Mouse (Mus musculus): ENCODE measurements at regions not wholly inside any gene's neighbourhood (a gene's known extent, or its start where the extent isn't known, plus 50 kb on each side); places are given as distances from the start of the nearest gene placed in this dataset.

- DNase-seq (ENCODE audit: extremely low spot score in 1 of 2, low spot score in 1 of 2): no peak
These were observed 113.2 kb downstream of the Inhbb start for GRCm38 (mm10) chr1:119308719-119309365.

DNA sequence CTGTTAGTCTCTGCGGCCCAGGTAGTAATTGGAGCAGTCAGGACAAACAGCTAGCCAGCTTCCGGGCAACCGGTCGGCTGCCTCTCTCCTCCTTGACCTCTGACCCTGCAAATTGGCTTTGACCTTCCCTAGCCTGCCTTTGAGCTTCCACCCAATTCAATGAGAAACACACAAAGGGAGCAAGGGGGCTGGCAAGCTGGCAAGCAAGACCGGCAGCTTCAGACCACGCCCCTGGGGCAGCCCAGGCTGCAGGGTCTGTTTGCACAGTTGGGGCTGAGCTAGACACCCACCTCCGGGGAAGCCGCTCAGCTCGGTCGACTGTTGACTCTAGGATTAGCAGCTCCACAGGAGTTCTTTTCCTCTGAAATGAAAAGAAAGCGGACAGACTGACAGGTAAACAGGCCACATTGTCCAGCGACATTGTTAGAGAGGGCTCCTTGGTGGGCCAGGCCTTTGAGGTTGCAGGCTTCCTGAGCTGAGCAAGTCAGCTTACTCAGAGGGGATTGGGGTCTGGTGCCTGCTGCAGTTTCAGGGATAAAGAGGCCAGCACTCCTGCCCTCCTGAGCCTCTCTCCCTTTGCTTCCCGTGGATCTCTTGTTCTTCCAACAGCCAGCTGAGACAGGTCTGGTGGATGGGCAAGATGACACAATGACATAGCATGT, 116.6 kb downstream of the Inhbb start:
- no peak for DNase-seq (ENCODE audit: extremely low spot score in 1 of 2, low spot score in 1 of 2)

DNA sequence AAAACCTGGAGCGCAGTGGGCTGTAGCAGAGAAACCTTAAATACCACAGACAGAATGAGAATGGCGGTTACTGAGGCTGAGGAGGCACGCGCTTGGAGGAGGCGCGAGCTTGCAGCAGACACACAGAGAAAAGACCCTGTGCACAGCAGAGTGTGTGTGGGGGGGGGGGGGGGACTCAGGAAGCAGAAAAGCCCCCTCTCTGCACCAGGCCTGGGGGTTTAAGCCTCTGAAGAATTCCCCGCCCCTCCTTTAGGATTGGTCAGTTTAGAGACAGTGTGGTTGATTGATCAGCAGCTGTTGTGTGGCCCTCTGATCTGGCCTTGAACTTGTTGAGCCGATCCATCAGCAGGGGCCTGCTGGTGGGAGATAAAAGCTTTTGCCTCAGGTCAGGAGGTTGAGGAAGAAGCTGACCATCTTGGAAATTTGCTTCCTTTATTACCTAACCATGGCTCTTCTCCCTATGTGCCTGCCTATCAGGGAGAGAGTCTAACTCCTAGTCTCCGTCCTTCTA, 117.5 kb downstream of the Inhbb start:
- no peak for DNase-seq (ENCODE audit: extremely low spot score in 1 of 2, low spot score in 1 of 2)

DNA sequence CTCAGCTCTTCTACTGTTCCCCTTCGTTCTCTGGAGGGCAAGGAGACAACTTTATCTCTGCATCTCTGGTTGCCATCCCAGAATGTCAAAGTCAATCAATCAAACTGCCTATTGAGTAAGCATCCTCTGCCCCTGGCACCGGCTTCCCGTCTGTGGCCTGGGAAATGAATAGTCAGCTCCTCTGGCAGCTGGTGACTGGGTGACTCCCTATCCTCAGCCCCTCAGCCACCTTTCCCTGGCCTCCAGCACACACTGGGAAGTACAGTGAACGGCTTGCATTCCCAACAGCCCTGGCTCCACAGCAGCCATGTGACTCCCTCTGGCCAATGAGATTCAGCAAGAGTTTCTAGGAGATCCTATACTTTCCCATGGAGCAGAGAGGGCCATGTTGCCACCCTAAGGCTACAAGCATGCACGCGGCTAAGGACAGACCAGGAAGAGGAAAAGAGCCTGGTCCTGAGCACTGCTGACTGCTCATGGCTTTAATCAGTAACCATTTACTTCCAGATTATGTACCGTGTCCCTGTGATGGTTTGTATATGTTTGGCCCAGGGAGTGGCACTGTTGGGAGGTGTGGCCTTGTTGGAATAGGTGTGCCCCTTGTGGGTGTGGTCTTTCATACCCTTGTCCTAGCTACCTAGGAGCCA, 119.6 kb downstream of the Inhbb start:
- no peak for DNase-seq (ENCODE audit: extremely low spot score in 1 of 2, low spot score in 1 of 2)

DNA sequence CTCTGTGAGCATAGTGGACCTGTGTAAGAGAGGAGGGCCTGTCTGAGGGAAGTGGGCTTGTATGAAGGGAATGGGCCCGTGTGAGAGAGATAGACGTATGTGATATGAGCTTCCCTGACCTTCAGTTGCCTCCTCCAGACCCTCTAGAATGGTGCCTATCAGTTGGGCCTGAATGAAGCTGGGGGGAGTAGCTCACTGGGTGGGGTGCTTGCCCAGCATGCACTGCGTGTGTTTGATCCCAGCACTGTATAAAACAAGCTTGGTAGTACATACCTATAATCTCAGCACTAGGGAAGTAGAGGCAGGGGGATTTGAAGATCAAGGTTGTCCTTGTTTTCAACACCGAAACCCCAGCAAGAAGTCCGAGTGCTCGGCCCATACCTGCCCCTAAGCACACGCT, 120.1 kb downstream of the Inhbb start:
- no peak for DNase-seq (ENCODE audit: extremely low spot score in 1 of 2, low spot score in 1 of 2)

DNA sequence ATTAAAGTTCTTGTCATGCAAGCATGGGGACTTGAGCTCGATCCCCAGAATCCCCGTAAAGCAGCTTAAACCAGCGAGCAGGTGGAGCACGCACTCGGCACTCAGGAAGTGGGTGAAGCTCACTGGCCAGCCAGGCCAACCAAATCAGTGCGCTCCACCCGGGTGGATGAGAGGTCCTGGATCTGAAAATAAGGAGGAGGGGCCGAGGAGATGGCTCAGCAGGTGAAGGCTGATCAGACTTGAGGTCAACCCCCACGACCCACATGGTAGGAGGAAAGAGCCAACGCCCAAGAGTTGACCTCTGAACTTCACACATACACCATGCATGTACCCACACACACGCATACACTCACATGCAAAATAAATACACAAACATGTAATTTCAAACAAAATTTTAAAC, 120.8 kb downstream of the Inhbb start:
- DNase-seq (ENCODE audit: extremely low spot score in 1 of 2, low spot score in 1 of 2): no peak

- no peak for DNase-seq (ENCODE audit: extremely low spot score in 1 of 2, low spot score in 1 of 2)
These were observed 122.0 kb downstream of the Inhbb start for GRCm38 (mm10) chr1:119299842-119300752.

- DNase-seq (ENCODE audit: extremely low spot score in 1 of 2, low spot score in 1 of 2): no peak
These were observed 123.3 kb downstream of the Inhbb start for GRCm38 (mm10) chr1:119298696-119299230.

DNA sequence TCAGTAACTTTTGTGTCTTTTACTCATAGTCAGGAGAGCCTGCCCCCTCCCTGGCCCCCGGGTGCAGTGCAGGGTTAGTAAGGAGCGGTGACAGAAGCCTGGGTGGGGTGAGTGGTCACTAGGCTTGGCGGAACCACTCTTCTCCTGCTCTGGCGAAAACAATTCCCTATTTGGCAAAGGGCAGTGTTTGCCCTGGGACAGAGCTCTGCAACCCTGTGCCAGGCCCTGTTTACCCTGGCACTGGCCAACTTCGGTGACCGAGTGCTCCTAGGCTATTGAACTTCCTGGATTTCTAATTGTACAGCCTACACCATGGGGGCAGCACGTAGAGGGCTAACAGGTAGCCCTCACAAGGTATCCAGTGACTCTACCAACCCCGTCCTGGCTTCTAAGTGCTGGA, 126.9 kb downstream of the Inhbb start:
- DNase-seq (ENCODE audit: extremely low spot score in 1 of 2, low spot score in 1 of 2): no peak

- no peak for DNase-seq (ENCODE audit: extremely low spot score in 1 of 2, low spot score in 1 of 2)
These were observed 128.2 kb downstream of the Inhbb start for GRCm38 (mm10) chr1:119293839-119294238.

- no peak for DNase-seq (ENCODE audit: extremely low spot score in 1 of 2, low spot score in 1 of 2)
These were observed 129.8 kb downstream of the Inhbb start for GRCm38 (mm10) chr1:119292216-119292615.

- no peak for DNase-seq (ENCODE audit: extremely low spot score in 1 of 2, low spot score in 1 of 2)
These were observed 131.7 kb downstream of the Inhbb start for GRCm38 (mm10) chr1:119290165-119290916.

DNA sequence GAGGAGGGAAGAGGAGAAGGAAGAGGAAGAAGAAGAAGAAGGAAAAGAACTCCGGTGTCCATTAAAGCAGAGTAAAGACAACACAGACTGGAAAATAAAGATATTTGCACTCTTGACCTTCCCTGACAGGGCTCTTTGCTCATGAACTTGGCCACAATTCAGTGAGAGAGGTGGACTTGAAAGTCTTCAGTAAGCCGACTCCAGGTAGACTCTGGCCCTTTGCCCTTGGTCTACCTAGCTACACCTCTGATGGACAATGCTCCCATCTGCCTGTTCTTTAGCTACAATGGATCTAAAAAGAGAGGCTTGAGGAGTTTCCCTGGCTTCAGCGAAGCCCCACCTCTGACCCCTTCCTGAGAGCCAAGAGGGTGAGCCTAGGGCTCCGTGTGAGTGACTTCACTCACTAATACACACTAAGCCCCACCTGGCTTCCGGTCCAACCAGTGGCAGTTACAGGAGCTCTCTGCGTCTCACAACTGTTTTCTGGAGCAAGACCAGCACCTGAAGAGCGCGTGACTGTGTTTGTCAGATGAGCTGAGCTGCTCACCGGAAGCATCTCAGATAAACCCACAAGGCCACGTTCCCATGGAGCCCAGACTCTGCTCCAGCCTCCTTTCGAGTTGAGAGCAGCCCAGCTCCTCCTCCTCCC, 132.4 kb downstream of the Inhbb start:
- no peak for DNase-seq (ENCODE audit: extremely low spot score in 1 of 2, low spot score in 1 of 2)

GRCm38 (mm10) chr1:119282416-119282815, 139.6 kb downstream of the Inhbb start:
- no peak for DNase-seq (ENCODE audit: extremely low spot score in 1 of 2, low spot score in 1 of 2)

DNA sequence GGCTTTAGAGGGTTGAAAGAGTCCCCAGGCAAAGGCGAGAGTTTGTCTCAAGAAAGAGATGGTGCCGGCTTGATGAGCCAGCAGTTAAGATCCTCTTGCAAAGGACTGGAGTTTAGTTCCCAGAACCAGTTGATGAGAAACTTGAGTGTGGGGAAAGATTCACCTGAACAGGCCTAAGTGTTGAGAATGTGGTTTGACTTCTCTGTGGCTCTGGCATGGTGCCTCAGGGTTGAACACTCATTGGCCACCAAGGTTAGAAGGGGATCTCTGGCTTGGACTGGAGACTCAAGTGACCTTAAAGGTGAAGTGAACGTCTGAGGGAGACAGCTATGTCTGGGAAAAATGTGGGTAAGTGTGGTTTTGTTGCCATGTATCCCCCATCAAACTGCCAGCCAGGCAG, 142.8 kb downstream of the Inhbb start:
- no peak for DNase-seq (ENCODE audit: extremely low spot score in 1 of 2, low spot score in 1 of 2)

- no peak for DNase-seq (ENCODE audit: extremely low spot score in 1 of 2, low spot score in 1 of 2)
These were observed 143.4 kb downstream of the Inhbb start for GRCm38 (mm10) chr1:119278528-119279201.

DNA sequence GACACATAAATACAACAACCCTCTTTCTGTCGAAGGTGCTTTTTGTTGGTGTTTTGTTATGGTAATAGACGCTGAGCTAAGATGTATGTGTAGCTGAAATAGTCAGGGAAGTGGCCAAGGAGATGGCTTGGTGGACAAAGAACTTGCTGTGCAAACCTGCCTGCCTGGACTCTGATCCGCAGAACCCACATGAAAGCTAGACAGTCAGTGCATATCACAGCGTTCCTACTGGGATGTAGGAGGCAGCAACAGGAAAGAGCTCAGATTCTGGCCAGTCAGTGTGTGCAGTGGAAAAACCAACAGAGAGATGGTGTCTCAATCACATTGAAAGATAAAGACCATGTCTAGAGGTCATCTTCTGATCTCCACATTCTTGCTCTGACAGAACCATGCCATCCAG, 144.1 kb downstream of the Inhbb start:
- no peak for DNase-seq (ENCODE audit: extremely low spot score in 1 of 2, low spot score in 1 of 2)

GRCm38 (mm10) chr1:119266013-119266412, 156.0 kb downstream of the Inhbb start:
- DNase-seq (ENCODE audit: extremely low spot score in 1 of 2, low spot score in 1 of 2): no peak
